Mouse (Mus musculus): ENCODE measurements around the gene Hspbap1. TPM values are rescaled to one million over a fixed set of nuclear protein-coding genes. Genes with fewer than 3 reads are reported as not detected.

Hspbap1 gene
- total RNA-seq, 2 experiments from 2014 or later = 5.7 to 7.0 TPM

DNA sequence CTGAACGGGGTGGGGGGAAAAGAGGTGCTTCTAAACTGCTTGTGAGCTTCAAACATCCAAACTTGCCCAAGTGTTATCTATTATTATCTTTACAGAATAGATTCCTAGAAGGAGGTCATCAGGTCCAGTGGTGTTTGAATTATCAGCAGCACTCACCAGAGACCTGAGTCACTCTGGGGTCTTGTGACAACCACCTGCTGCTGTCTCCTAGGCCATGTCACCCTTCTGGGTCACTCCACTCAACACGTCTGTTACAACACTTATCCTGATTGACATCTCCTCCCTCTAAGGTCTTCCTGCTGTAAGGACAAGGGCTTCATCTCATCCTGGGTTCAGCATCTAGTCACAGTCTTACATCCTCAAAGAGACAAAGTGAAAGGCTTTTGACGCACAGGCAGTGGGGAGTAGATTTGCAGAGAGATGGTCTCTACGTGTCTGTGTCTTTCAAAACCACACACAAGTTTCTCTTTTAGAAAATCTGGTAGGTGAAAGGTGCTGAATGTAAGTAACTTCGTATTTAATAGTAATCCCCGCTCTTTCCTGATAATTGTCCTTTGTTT lies 21.9 kb downstream of the Hspbap1 start:
- no peak for DNase-seq

DNA sequence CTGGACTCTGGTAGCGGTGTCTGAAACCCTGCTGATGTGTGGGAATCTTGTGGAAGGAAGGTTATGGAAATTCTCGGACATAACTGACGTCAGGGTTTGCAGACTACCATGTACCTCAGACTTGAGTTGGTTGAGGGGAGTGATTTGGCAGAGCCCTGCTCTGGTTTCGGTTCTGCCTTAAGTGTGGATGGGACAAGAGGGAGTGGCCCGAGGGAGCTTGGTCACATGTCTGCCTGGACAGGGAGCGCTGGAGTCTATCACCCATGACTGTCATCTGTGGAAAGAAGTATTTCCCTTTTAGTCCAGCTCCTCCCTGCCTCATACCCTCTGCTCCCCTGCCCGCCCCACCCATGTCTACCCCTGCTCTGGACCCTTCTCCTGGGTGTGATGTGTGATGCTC lies 32.0 kb downstream of the Hspbap1 start:
- DNase-seq = no peak

DNA sequence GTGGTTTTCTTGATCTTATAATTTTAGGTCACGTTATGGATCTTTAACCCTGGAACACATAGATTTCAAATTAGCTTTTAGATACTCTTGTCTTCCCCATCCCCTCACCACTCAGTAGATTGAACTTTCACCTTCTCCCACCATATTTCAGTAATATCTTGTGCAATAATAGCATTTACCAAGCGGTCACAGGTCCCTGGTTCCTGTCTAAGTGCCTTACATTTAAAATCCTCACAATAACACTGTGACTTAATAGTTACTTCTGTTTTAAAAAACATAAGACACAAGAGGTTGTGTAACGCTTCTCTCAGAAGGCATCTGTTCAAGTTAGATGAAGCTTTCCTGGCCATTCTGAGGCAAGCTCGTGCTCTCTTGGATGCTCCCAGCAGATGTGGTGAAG lies 33.5 kb downstream of the Hspbap1 start:
- no peak for DNase-seq

DNA sequence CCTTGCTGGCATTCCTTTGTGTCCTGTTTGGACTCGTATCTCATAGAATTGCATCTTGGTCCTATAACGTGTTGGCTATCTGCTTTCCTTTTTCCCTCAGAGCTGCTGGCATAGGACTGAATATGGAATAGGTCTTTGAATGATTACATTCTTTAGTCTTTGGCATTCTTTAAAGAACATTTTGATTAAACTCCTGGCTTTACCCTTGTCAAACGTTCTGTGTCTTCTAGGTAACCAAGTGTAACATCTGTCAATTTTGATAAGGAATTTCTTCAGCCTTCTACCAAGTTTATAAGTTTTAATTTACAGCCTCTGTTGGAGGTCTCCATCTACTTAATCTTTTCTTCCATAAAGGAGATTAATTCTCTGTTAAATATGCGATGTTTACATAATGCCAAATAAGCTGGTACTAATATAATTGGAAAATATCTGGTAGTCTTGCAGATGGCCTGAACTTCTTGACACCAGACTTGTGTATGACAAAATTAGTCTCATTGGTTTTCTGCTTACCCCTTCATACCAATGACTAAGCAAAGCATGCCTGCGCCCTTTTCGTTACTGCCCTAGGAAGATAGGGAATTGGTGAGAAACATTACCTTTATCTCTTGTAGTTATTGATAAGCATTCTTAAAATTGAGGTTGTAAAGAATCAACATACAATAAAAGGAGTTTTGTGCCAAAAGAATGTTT lies 36.9 kb downstream of the Hspbap1 start:
- no peak for DNase-seq

DNA sequence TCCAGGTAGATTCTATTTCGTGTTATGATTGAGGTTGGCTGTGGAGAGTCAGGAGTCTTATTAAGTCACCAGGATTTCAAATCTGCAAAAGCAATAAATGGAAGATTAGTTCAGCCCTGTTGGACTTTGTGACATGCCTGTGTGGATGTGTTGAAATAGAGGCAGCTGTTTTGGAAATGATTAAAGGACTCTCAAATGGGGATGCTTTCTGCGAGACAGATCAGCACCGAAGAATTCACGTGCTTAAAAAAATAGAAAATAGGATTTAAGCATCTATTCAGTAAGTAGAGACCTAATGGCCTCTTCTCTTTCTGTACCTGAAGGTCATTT lies 37.5 kb downstream of the Hspbap1 start:
- DNase-seq = no peak

DNA sequence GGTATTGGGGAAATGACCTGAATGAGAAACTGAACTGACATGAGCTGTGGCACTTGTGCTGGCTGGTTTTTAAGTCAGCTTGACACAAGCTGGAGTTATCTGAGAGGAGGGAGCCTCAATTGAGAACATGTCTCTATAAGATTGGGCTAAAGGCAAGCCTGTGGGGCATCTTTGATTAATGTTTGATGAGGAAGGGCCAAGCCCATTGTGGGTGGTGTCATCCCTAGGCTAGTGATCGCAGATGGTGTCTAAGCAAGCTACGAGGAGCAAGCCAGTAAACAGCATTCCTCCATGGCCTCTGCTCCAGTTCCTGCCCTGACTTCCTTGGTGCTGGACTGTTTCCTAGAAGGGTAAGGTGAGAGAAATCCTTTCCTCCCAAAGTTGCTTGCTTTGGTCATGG lies 38.7 kb downstream of the Hspbap1 start:
- no peak for DNase-seq

DNA sequence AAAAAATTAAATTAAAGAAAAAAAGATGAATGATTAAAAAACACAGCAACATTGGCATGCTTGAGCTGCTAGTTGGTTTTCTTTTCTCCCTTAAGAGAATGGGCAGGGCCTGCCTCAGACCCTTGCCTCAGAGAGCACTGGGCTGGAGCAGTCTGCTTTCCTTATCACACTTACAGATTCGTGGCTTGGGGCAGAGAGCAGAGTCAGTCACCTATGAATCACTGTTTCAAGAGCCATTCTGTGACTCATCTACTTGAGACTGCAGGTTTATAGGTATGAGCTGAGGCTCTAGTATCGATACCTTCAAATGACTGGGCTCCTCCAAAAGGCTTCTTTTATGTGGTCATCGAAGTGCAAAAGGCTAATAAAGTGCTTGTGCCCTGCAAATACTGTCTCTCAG lies 42.9 kb downstream of the Hspbap1 start:
- no peak for DNase-seq

DNA sequence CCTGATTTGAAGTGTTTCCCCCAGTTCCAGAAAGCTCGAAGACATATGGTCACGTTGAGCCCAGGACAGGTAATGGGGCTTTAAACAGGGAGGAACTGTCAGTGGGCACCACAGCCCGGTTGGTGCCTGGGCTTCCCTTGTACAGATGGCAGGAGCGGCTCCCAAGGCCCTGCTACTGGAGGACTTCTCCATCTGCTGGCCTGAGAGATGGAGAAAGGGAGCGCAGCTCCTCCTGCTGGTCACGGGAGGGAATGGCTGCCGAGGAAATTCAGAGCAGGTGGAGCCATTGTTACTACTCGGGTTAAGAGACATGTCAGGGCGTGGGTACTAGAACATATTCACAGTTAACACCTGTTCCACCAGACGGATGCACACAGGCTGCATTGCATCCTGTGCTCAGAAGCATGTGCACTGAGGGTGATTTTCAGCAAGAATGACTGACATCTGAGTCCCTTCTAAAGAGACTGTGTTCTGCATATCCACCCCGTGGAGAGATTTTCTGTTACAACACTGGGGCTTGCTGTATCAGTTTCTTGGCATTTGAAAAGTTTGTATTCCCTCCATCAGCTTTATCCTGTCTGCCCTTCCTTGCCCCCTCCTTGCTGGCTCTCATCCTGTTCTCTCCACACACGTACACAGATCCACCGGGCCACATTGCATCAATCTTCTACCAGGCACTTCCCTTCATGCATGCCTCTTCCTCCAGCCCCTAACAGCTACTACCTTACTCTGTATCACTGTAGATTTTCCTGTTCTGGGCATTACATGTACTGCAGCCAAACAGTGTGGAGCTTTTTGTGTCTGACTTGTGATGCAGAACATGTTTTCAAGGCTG lies 47.3 kb downstream of the Hspbap1 start:
- peak; percentile 84 for DNase-seq

DNA sequence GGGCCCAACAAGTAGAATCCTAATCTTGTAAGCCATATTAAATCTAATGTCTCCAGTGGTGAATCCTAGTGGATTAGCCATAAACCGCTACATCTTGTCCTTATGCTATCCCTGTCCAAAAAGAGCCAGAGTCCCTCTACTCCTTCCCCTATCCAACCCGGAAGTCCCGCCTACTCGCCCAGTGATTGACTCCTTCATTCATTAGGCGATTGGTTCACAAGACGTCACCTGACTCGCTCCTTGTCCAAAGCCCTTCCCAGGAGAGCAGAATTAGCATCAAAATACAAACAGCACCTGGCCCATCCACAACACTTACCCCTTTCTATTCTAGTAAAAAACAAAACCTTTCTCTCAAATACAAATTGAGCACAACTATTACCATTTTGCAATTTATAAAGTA lies 59.8 kb downstream of the Hspbap1 start:
- DNase-seq = peak in 1 of 2 experiments; percentile 15

DNA sequence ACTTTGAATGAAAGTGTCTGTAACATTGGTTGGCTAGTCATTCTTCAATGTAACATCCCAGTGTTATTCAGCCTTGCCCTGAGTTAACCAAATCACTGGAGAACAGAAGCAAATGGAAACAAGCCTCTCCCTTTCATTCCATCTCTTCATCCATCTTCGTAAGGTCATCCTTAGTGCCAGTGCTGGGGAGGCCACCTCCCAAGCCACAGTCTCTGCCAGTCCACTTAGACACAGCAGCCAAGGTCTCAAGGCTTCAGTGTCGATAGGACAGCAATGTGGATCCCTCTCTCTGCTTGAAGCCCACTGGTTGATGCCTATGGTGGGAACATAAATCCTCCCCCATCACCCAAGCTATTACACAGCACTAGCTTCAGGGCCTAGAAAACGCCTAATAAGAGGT lies 62.8 kb downstream of the Hspbap1 start:
- DNase-seq = peak in 1 of 2 experiments; percentile 36

DNA sequence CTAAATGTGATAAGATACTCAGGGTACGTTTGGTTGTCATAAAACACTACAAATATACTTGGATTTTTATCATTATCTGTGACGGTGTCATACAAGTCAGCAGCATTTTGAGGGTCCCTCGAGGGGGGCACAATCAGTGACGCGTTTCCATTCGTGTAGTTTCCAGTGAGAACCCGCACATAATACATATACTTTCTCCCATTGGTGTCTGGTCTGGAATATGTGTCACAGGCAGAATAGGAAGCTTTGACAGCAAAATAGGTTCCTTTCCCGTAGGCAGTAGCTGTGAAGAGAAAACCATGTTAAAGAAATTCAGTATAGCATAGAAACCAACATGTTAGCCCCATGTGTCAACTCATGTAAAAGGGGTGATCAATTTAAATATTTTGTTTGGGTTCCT lies 64.5 kb downstream of the Hspbap1 start:
- DNase-seq = no peak

DNA sequence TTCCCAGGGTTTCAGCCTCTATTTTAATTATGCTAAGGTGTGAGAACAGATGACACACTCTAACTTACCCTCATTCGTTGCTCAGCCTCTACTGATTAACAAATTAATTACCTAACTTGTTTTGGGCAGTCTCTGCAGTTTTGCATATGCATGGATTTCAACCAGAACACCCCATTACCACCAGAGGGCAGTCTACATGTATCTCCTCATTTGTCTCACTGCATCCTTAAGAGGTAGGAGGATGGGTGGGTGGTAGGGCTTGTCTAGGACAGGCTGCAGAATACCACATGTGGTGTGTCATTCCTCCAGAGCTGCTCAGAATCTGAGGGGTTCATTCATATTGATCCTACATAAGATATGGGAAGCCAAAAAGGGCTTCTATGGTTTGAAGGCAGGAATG lies 69.5 kb downstream of the Hspbap1 start:
- DNase-seq = peak in 1 of 2 experiments; percentile 53

DNA sequence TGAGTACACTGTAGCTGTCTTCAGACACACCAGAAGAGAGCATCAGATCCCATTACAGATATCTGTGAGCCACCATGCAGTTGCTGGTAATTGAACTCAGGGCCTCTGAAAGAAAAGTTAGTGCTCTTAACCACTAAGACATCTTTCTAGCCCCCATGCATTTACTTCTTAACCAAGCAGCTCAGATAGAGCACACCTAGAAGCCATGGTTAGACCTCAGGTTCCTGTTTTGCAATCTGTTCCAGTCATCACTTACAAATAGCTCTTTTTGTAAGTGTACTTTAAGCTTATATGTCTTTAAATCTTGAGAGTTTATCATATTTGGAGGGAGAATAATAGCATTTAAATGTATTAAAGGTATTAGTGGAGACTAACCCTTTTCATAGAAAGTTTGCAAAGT lies 77.0 kb downstream of the Hspbap1 start:
- DNase-seq = no peak

DNA sequence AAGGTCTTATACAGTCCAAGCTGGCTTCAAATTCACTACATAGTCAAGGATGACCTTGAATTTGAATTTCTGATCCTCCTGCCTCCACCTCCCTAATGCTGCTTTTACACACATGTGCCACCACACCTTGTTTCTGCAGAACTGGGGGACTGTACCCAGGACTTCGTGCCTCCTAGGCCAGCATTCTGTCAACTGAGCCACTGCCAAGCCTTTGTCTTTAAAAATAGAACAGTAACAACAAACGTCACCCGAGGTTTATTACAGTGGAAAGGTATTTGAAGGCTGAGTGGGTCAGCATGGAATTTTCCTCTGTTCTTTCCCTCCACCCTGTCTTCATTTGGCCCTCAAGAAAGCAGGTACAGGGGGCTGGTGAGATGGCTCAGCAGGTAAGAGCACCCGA lies 85.7 kb downstream of the Hspbap1 start:
- DNase-seq = no peak

DNA sequence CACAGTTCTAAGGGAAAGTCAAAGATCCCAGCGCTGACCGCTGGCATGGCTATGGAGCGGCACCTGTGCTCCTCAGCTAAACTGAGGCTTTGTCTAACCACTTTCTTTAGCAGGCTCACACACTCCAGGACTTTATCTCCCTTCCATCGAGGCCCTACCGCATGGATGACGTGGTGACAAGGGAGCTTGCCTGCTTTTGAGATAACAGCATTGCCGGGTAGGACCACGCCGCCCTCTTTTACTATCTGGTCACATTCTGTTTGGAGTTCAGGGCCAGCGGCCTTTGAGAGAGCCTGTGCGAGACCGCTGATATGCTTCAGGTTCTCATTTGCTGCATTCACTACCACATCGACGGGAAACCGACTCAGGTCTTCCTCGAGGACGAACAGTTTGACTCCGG lies 86.6 kb downstream of the Hspbap1 start:
- no peak for DNase-seq

DNA sequence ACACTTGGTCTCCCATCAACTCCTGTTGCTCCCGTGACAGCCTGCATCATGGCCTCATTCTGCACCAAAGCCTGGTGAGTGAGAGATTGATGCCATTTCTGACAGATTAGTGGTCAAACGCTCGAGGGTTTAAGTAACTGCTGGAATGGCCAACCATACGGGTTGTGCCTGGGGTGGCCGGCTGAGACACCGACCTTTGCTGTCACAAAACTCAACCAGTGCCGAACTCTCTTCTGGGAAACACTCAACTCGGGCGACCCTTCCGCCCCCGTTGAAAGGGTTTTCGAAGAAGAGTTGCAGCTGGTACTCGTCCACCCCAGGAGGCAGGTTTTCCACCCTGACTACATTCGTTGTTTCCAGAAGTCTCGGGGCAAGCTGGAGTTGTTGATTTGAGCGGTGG lies 90.1 kb downstream of the Hspbap1 start:
- no peak for DNase-seq

DNA sequence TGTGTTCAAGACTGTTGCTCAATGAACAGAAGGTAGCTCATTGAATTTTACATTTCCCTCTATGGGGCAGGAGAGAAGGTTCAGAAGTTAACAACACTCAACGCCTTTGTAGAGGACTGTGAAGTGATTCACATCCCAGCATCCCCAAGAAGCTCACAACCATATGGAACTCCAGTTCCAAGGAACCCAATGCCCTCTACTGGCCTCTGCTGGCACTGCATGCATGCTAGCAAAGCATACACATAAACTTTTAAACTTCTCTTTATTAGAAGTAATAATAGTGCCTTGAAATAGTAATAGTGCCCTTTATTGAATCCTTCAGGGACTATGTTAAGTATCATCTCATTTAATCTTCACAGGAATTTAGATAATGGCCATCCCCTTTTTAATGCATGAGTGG lies 91.9 kb downstream of the Hspbap1 start:
- DNase-seq = no peak

DNA sequence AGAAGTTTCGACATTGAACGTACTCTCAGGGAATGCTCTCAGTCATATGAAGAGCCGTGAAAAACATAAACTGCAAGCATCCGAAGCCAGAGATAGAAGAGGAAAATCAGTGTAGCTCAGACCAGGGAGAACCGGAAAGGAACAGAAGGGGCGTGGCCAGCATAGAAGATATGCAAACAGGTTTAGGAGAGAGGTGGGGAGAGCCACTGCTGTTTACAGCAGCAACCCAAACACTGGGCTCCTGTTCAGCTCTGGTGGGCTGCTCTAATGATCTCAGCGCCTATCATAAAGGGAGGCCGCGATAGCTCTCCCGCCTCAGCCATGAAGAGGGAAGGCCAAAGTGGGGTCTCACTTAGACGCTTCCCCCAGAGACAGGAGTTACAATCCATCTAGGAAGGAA lies 97.6 kb downstream of the Hspbap1 start:
- no peak for DNase-seq

DNA sequence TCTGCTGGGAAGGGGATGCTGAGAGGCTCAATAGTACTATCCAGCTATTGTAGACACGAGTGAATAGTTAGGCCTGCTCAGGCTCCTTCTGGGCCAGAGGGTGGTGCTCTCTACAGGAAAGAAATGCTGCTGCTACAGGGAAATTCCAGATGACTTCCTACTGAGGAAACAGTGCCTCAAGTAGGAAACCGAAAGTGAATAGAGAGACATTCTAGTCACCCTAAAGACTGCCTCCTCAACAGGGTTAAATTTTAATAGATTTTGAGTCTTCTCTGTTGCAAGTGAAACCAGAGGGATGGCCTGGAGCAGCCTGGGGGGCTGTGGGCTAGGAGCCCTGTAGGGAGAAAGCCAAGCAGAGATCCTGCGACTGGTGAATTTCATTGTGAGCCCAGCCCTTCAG lies 99.0 kb downstream of the Hspbap1 start:
- DNase-seq = peak in 1 of 2 experiments; percentile 26

DNA sequence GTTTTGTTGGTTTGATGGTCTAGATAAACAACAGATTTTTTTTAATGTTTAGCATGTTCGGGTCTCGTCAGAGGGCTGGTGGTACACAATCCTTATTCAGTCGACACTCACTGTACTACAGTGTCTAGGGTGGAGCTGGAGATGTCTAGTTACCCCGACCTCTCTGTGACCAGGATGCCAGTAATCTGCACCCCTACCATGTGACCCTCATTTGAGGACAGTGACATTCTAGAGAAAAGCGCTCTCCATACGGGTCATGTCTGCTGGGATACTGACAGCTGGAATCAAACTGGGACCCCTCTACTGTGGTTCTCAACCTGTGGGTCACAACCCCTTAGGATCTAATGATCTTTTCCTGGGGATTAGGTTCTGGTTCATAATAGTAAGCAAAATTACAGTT lies 99.5 kb downstream of the Hspbap1 start:
- no peak for DNase-seq

DNA sequence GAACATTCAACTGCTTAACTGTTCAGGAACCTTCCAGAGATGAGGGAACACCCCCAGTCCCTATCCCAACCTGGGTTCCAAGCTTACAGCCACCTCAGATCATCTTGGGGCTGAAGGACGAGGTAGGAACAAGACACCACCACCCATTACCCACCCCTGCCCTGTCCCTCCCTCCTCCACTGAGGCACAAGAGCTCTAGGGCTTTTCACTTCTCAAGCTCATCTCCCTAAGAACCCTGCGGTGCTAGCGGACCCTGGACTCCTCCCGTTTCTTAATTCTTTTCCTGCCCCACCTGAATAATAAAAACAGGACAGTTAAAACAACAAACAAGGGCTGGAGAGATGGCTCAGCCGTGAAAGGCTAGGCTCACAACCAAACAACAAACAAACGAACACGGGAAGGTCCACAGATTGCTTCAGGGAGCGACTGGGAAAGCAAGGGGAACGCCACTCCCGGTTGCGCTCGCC lies 100.4 kb downstream of the Hspbap1 start:
- no peak for DNase-seq

DNA sequence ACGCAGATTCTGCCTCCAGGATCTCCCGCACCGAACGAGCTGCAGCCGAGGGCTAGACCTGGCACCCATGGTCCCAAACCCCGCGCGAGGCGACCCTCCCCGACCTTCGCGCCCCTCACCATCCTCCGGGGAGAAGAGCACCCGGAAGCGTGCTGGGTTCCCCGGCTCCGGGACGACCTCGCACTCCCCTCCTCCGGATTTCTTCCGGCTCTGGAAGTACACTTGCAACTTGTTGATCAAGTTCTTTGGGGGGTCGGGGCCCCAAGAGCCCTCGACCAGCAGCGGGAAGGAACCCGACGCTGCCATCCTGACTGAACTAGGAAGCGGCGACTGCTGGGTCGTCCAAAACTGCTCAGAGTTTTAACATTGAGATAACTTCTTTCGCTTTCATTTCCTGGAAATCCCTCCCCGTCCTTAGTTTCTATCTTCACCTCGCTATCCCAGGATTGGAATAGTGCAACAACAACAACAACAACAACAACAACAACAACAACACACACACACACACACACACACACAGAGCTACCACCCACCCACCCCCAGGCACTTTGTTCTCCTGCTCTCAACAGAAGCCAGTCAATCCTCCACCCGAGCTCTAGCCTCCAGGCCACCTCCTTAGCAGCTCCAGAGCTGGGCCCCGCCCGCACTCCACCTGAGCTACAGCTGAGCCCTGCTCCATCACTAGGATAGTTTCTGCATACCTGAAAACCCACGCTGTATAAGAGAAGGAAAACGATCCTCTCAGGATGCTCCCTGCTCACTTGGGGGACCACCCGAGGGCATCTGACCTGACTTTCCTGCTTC lies 101.1 kb downstream of the Hspbap1 start, which contains the start of gene Parp14:
Gene Parp14, minus strand, starts transcription at position 497 of the 804 bp plus-strand sequence.
- DNase-seq = peak; percentile 46 to 60

DNA sequence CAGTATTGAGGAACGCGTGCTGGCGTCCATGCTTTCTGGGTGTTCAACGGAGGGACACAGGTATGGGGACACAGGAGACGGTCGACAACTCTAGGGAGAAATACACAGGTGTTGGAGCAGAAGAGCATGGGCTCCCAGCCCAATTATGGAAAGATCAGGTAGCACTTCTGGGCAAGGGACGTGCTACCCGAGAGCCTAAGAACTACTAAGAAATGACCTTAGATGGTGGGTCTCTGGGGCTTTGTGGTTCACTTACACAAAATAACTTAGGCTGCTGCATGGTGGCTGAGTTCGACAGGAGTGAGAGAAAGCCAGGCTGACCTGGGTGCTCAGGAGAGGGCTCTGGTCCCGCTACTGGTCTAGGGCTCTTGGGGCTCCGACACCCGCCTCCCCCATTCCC lies 101.7 kb downstream of the Hspbap1 start:
- no peak for DNase-seq
